Mouse (Mus musculus) common myeloid progenitor, adult 5-6 weeks (primary cell): ENCODE data around the gene Acsbg2. TPM values are rescaled to one million over a fixed set of nuclear protein-coding genes. Genes with fewer than 3 reads are reported as not detected.
A peak's percentile ranks its signal among the peaks of the same experiment; 100 is the strongest.
"Not testable (repeated sequence)": the region's sequence is repeated elsewhere in the genome, so short reads cannot be mapped to it uniquely, and the experiment has no call there.

Experiments used
- ATAC-seq: replicated peaks from 2 replicates; pipeline ENCODE4 v1.8.0; 2016; ENCODE audit warnings: low read depth, mild to moderate bottlenecking, moderate TSS enrichment, inconsistent platforms; ENCODE audit not compliant: poor library complexity, severe bottlenecking
- total RNA-seq: library from RNA; stranded (forward); fragments of 200-1000, 187-1606 nt; gene quantifications from 2 replicates; pipeline ENCODE4 v1.2.3, GENCODE M21; 2017

Gene Acsbg2
- not detected in 2 replicates for total RNA-seq

DNA sequence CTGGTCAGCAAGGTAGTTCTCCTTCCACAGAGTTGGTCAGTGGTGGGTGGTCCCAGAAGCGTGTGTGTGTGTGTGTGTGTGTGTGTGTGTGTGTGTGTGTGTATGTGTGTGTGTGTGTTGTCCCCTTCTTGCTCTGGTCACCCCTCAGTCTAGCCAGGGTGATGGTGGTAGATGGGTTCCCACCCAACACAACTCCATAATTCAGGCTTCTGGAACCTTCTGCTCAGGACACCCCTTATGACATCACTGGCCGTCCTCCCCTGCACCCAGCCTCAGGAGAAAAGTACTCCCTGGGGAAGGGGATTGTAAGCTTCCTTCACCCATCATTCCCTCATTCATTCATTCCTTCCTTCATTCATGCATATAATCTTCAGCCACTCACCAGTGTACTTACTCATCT, at the start of gene Acsbg2:
Gene Acsbg2, minus strand, starts transcription at position 211 of the 400 bp plus-strand sequence.
- ATAC-seq: no peak

DNA sequence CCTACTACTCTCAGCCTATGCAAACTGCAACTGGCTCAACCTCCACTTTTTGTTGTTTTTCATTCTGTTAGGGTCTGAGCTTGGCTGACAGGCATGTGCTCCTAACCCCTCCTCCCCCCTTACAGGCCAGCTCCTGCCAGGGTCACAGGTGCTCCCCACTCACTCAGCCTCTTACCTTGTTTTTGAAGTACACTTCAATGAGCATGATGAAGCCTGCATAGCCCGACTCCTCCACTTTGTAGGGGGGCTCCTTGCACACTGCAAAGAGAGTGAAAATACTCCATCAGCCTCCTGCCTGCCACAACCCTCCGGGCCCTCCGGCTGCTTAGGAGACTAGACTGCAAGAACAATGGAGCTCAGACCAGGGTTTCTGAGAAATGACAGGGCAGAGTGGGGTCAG, 45.5 kb upstream of the Acsbg2 start:
- ATAC-seq: no peak

- no peak for ATAC-seq
Observed at GRCm38 (mm10) chr17:56917166-56917565, 42.9 kb upstream of the Acsbg2 start.

- ATAC-seq: peak; percentile 26; the same call in 1 of the 2 replicates
Observed at GRCm38 (mm10) chr17:56913444-56913843, 39.2 kb upstream of the Acsbg2 start.

DNA sequence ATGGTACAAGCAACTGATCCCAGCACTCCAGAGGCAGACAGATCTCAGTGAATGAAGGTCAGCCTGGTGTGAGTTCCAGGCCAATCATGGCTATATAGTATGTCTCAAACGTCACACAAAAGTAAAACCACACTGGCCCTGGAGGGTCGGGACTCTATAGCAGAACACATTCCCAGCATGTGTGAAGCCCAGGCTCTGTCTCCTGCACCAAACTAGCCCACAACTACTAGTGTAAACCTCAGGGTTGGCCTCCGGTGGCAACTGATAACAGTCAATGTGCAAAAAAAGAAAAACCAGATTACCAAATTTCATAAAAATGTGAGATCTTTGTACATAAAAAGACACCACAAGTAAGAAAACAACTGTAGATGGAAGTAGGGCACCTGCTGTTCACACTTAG, 38.8 kb upstream of the Acsbg2 start:
- peak; percentile 21; the same call in 1 of the 2 replicates for ATAC-seq

- ATAC-seq: not testable (repeated sequence)
Observed at GRCm38 (mm10) chr17:56909764-56910163, 35.5 kb upstream of the Acsbg2 start.

DNA sequence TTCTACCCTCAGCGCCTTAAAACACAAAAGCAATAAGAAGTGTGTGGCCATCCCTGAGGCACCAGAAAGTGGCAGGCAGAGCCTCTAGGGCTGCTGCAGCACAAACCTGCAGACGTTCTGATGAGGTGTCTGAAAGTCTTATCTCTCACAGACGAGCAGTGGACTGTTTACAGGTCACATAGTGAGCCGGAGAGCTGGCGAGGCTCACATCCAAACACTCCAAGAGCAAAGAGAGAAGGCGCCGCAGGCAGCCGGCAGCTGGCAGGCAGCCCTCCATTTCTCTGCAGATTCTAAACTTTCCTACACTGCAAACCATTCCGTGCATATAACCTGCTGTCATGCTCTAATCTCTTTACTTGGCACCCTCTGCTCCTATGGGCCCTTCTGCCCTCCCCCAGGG, 33.6 kb upstream of the Acsbg2 start:
- ATAC-seq: no peak

- ATAC-seq: no peak
Observed at GRCm38 (mm10) chr17:56907096-56907495, 32.8 kb upstream of the Acsbg2 start.

DNA sequence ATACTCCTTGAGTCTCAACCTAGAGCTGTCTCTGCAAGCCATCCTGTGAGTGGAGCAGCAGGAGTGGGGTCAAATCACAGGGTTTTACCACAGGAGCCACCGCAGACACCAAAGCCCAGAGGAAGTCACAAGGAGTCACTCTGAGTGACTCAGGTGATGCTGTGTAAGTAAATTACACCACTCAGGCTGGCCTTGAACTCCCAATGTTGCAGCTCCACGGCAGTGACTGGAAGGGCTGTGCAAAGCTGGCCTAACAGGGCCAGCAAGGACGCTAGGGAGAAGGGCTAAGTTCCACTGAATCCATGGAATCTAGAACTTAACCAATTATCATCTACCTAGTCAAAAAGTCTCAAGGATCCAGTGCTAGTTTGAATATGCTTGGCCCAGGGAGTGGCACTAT, 31.9 kb upstream of the Acsbg2 start:
- ATAC-seq: no peak

- no peak for ATAC-seq
Observed at GRCm38 (mm10) chr17:56902698-56903097, 28.5 kb upstream of the Acsbg2 start.

- peak; percentile 86 for ATAC-seq
Observed at GRCm38 (mm10) chr17:56897630-56898195, 23.5 kb upstream of the Acsbg2 start.

GRCm38 (mm10) chr17:56896513-56897129, 22.4 kb upstream of the Acsbg2 start:
- no peak for ATAC-seq

GRCm38 (mm10) chr17:56895368-56895918, 21.2 kb upstream of the Acsbg2 start:
- ATAC-seq: peak; percentile 26

GRCm38 (mm10) chr17:56890018-56890417, 15.8 kb upstream of the Acsbg2 start:
- peak; percentile 80 for ATAC-seq

DNA sequence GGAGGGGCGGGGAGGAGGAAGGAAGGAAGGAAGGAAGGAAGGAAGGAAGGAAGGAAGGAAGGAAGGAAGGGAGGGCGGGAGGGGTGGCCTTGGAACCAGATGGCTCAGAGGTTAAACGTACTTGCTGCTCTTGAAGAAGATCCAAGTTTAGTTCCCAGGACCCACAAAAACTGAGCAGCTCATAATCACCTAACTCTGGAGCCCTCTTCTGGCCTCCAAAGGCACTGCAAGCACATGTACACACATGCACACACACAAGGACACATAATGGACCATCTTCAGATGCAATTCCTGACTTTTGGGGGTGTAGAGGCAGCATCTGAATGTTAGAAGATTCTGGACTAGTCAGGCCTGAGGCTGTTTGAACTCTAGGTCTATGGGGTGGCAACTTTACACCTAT, 13.8 kb upstream of the Acsbg2 start:
- ATAC-seq: no peak

- peak; percentile 35; the same call in 1 of the 2 replicates for ATAC-seq
Observed at GRCm38 (mm10) chr17:56884809-56885208, 10.6 kb upstream of the Acsbg2 start.

GRCm38 (mm10) chr17:56884331-56884730, 10.1 kb upstream of the Acsbg2 start:
- no peak for ATAC-seq

GRCm38 (mm10) chr17:56883612-56884011, 9.4 kb upstream of the Acsbg2 start:
- peak; percentile 70 for ATAC-seq

DNA sequence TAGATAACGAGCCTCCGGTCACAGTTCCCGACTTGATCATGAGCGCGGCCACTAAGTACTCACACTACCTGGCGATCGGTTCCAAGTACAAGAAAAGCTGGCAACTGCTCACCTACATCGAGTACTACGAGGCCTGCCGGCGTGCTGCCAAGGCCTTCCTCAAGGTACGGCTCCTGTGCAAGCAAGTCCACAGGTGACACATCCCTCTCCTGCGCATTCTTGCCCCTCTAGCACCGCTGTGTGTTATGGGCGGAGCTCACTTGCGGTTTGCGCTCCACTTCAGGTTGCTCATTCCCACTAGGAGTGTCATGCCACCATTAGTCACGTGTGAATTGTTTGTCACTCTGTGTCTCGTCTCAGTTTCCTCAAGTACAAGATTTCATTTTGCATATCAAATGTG, 3.2 kb upstream of the Acsbg2 start:
- no peak for ATAC-seq

DNA sequence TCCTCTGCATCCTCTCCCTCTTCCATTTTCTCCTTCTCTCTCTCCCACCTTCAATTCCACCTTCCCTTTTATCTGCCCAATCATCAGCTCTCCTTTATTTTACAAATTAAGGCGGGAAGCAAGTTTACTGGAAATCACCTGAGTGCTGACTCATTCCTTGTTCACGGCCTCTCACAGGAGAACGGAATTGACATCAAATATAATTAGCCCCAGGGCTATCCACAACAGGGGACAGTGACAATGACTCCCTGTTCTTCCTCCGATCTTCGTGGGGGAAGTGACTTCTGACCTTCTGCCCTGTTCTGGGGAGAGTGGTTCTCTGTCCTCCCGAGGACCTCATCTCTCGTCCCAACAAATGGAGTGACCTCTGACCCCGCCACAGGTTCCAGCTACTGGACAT, 2.7 kb upstream of the Acsbg2 start:
- ATAC-seq: no peak

GRCm38 (mm10) chr17:56876465-56876864, 2.2 kb upstream of the Acsbg2 start:
- ATAC-seq: no peak
